Mouse (Mus musculus) layer of hippocampus, postnatal 36 days (tissue): ENCODE measurements around the gene Gm3336. TPM values are rescaled to one million over a fixed set of nuclear protein-coding genes. Genes with fewer than 3 reads are reported as not detected.

Experiments used
- DNase-seq, 2 experiments: peaks; one replicate each; pipeline ENCODE4 v3.0.0; 2022
- total RNA-seq, 2 experiments: library from RNA; stranded (reverse); gene quantifications; 2 replicates each; pipeline ENCODE4 v1.2.3; 2021

The Gm3336 gene
- total RNA-seq, 2 experiments from 2014 or later: not detected

DNA sequence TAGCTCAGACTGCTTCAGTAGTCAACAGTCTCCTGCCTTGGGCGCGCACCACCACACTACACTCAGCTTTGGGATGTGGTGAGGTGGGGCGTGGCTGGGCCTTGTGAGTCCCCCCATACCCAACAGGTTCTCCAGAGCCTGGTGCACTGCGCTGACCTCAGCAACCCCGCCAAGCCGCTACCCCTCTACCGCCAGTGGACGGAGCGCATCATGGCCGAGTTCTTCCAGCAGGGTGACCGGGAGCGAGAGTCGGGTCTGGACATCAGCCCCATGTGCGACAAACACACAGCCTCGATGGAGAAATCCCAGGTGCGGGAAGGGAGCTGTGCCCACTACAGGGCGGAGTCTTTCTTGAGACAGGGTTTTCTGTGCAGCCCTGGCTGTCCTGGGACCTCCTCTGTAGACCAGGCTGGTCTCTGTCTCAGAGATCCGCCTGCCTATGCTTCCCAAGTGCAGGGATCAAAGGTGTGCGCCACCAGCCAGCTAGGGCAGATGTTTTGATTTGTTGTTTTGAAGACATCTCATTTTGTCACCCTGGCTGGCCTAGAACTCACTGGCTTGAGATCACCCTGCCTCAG, 30.8 kb downstream of the Gm3336 start:
- DNase-seq: no peak

GRCm38 (mm10) chr8:70750128-70750680, 31.9 kb downstream of the Gm3336 start:
- no peak for DNase-seq

DNA sequence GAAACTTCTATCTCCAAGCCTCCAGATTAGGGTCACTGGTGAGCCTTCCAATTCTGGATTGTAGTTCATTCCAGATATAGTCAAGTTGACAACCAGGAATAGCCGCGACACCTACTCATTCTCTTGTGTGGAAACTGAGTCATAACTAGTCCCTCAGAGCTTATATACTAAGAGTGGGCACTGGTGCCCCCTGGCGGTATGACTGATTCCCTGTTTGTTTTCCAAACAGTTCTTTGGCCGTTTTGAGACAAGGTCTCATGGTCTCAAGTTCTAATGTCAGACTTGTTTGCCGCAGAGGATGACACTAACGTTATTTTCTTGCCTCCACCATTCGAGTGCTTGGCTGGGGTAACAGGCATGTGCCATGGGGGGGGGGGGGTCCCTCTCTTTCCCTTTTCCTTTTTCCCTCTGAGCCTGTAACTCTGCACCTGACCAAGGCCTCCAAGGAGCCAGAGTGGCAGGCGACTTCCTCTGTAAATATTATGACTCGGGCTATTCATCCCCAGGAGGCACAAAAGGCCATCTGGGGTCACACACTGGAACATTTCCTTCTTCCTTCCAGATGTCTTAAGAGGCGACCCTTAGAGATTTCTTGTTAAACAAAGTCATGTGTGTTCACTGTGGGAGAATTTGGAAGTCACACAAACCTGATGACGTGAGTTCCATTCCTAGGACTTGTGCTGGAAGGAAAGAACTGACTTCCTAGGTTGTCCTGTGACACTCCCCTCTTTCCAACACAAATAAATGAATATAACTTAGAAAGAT, 33.8 kb downstream of the Gm3336 start:
- DNase-seq: no peak

DNA sequence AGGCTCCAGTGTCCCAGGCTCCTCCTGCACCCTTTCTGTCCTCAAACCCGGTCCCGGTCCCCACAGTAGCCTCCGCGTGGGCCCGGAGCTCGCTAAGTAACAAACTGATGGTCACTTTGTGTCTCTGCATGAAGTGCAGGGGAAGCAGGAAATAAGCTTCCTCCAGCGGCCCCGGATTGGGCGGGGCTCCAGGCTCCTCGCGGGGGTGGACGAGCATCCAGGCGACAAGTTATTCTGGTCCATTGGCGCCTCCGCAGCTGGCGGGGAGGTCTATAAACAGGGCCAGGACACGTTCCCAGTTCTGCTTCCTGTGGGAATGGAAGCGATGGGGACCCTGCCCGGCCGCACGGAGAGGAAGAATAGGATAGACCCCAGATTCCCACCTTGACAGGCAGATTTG, 34.8 kb downstream of the Gm3336 start:
- peak; percentile 71 to 73 for DNase-seq

DNA sequence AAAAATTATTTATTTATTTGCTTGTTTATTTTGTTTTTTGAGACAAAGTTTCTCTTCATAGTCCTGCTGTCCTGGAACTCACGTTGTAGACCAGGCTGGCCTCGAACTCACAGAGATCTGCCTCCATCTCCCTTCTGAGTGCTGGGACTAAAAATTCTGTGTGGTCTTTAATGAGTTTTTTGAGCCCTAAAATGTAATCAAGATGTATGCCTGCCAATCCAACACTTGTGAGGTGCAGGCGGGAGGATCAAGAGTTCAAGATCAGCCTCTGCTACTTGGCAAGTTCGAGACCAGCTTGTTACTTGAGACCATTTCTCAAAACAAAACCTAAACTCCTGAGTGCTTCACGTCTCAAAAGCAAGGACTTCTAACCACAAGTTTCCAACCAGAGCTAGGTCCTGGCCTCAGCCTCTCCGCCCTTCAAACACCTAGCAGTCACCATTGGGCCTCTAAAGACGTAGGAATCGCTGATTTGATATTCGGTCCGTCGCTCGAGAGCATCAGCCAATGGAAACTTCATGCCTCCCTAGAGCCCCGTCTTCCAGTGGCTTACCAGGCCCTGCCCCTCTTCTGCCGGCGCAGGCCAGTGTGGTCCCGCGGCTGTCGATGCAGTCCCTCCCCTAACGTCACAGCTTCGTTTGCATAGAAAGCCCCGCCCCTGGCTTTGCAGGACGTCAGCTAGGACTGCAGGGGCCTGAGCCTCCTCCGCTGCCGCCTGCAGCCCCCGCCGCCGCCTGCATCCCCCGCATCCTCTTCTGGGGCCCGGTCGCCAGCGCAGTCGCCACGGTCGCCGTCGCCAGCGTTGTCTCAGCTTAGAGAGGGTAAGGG, 35.9 kb downstream of the Gm3336 start, which contains the start of gene Rab3a:
TSS of gene Rab3a (plus strand) at position 637 of the 828 bp plus-strand sequence.
- DNase-seq: peak; percentile 97 to 98

- peak in 1 of 2 experiments; percentile 71 for DNase-seq
Observed at GRCm38 (mm10) chr8:70754871-70755660, 36.7 kb downstream of the Gm3336 start.

DNA sequence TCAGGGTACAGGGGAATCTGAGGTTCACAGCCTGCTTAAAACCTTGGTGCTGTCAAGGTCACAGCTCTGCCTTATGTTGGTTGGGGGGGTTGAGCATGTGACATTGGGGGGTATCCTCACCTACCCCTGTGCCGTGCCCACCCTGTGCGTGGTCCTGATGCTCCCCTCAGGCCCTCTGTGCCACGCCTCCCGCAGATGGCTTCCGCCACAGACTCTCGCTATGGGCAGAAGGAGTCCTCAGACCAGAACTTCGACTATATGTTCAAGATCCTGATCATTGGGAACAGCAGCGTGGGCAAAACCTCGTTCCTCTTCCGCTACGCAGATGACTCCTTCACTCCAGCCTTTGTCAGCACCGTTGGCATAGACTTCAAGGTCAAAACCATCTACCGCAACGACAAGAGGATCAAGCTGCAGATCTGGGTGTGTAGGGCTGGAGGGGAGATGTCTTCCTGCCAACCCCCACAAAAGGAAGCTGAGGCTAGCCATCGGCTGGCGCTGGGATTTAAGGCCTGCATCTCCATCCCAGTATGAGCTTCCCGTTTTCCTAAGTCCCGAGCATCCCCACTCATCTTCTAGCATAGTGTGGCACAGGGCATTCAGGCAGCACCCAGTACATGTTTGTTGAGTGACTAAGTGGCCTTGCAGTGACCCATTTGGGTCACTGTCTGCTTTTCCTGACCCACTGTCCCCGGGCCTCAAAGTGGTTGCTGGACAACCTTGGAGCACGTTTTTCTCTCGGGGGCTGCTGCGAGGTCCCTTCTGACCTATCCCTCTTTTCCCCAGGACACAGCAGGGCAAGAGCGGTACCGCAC, 37.5 kb downstream of the Gm3336 start:
- peak in 1 of 2 experiments; percentile 4 for DNase-seq

DNA sequence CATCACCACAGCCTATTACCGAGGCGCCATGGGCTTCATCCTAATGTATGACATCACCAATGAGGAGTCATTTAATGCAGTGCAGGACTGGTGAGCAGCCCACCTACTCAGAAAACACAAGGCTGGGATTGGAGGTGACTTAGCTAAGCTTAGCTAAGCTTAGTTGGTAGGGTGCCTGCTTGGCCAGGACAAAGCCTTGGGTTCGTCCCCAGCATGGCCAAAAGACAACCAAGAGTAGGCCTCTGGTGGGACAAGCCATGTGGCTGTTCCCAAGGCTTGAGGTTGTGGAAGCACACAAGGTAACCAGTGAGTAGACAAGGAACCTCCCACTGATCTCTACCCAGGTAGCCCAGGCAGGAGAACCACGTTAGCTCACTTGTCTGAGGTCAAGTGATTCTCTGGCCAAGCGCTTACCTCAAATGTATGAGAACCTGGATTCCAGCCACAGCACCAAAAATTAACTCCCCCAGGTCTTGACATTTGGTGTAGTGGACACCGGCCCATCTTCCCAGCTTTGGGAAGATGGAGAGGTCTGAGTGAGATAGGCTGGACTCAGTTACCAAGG, 38.2 kb downstream of the Gm3336 start:
- DNase-seq: peak in 1 of 2 experiments; percentile 7

- peak in 1 of 2 experiments; percentile 24 for DNase-seq
Observed at GRCm38 (mm10) chr8:70757523-70758307, 39.4 kb downstream of the Gm3336 start.

DNA sequence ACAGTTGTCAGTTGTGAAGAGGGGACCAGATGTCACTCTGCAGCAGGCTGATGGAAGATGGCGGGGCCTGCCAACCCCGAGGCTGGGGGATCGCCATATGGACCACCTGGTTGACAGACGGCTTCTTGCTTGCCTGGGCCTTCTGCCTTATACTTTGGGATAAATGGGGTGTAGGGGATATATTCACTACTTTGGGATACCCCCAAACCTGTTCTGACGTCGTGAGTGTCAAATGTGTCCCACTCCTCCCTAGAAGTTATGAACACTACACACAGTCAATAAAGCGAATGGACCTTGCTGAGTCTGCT, 39.9 kb downstream of the Gm3336 start:
- DNase-seq: peak in 1 of 2 experiments; percentile 57

GRCm38 (mm10) chr8:70758616-70759561, 40.5 kb downstream of the Gm3336 start:
- peak in 1 of 2 experiments; percentile 39 for DNase-seq

DNA sequence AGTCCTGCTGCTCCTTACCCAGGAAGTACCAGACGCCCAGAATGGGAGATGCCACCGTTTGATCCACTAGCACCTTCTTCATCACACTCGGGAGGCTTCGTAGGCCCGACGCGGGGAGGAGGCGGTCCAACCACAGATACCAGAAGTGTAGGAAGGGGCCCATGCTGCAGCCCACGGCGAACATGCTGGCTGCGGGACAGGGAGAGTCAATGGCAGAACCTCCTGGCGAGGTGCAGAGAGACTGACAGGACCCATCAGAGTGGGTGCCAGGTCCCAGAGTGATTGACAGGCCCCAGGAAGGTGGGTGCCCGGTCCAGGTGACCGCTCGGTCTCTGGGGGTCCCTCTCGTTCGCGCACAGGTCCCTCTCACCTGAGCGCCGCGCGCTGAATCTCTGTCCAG, 42.0 kb downstream of the Gm3336 start:
- peak in 1 of 2 experiments; percentile 24 for DNase-seq

- peak; percentile 95 for DNase-seq
Observed at GRCm38 (mm10) chr8:70760775-70761406, 42.5 kb downstream of the Gm3336 start, which contains the start of gene Mpv17l2. TSS of gene Mpv17l2 (minus strand) at chr8:70760946.

GRCm38 (mm10) chr8:70762118-70762517, 43.8 kb downstream of the Gm3336 start:
- DNase-seq: no peak

DNA sequence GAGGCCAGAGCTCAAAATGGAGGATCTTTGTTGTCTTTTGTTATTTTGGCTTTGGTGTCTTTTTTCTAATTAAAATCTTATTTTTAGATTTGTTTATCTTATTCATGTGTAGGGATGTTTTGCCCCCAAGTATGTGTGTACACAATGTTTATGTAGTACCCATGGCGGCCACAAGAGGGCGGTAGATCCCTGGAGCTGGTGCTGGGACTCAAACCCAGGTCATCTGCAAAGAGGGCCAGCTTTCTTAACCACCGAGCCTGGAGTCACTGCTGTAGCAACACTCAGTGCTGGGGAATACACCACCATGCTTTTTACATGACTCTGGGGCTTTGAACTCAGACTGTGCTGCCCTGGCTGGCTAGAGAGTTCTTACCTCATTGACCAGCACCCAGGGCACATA, 45.0 kb downstream of the Gm3336 start:
- no peak for DNase-seq

GRCm38 (mm10) chr8:70764026-70764425, 45.7 kb downstream of the Gm3336 start:
- no peak for DNase-seq

GRCm38 (mm10) chr8:70764676-70765075, 46.3 kb downstream of the Gm3336 start:
- DNase-seq: no peak

DNA sequence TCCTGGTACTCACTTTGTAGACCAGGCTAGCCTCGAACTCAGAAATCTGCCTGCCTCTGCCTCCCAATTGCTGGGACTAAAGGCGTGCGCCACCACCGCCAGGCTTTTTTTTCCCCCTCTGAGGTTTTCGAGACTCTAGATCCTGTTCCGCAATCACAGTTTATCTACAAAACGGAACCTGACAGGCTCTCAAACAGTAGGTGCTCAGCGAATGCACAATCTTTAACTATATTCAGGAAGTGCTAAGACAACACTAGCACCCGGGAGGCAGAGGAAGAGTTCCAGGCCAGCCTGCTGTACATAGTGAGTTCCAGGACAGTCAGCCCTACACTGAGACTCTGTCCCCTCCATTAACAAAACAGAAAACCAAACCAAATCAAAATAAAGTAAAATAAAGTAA, 47.0 kb downstream of the Gm3336 start:
- DNase-seq: no peak
